Mouse (Mus musculus) testis, adult 2 months (tissue): Measurements from ENCODE around the gene Bri3bp. TPM values are rescaled to one million over a fixed set of nuclear protein-coding genes. Genes with fewer than 3 reads are reported as not detected.

Experiments used
- H3K27ac ChIP-seq: fragments of 200-500 bp; 2 replicates; pipeline ENCODE4 v1.5.1; 2012; ENCODE audit warnings: low read depth, low read length; ENCODE audit not compliant: control insufficient read depth, insufficient read depth
- H3K27me3 ChIP-seq: fragments of 200-500 bp; 2 replicates; pipeline ENCODE4 v1.6.1; 2012; ENCODE audit warnings: mild to moderate bottlenecking, low read length, moderate library complexity; ENCODE audit not compliant: control insufficient read depth, insufficient read depth
- H3K36me3 ChIP-seq: fragments of 200-500 bp; 2 replicates; pipeline ENCODE4 v1.6.1; 2012; ENCODE audit warnings: mild to moderate bottlenecking, low read length; ENCODE audit not compliant: control insufficient read depth, insufficient read depth
- H3K4me1 ChIP-seq: fragments of 200-500 bp; 2 replicates; pipeline ENCODE4 v1.6.1; 2012; ENCODE audit warnings: low read length; ENCODE audit not compliant: control insufficient read depth, insufficient read depth
- H3K4me3 ChIP-seq: fragments of 200-500 bp; 2 replicates; pipeline ENCODE4 v1.5.1; 2012; ENCODE audit warnings: low read depth, mild to moderate bottlenecking, low read length, moderate library complexity, mixed read lengths; ENCODE audit not compliant: control insufficient read depth
- CTCF ChIP-seq: fragments of 200-500 bp; IDR thresholded peaks from 2 replicates; pipeline ENCODE4 v1.5.1; 2012; ENCODE audit warnings: low read depth, mild to moderate bottlenecking, inconsistent platforms, low read length, moderate library complexity; ENCODE audit not compliant: control insufficient read depth, insufficient read depth, insufficient replicate concordance
- POLR2A ChIP-seq: fragments of 200-500 bp; IDR thresholded peaks from 2 replicates; pipeline ENCODE4 v1.6.1; 2012; ENCODE audit warnings: low read depth, mild to moderate bottlenecking, inconsistent platforms, low read length, moderate library complexity; ENCODE audit not compliant: control insufficient read depth
- polyA plus RNA-seq: library from polyadenylated mRNA; depleted of rRNA; stranded (reverse); fragments of >200 nt; gene quantifications from 2 replicates; pipeline ENCODE4 v1.2.3, GENCODE M21; 2012

Gene Bri3bp
- polyA plus RNA-seq, 1 experiment: 41.4 TPM

DNA sequence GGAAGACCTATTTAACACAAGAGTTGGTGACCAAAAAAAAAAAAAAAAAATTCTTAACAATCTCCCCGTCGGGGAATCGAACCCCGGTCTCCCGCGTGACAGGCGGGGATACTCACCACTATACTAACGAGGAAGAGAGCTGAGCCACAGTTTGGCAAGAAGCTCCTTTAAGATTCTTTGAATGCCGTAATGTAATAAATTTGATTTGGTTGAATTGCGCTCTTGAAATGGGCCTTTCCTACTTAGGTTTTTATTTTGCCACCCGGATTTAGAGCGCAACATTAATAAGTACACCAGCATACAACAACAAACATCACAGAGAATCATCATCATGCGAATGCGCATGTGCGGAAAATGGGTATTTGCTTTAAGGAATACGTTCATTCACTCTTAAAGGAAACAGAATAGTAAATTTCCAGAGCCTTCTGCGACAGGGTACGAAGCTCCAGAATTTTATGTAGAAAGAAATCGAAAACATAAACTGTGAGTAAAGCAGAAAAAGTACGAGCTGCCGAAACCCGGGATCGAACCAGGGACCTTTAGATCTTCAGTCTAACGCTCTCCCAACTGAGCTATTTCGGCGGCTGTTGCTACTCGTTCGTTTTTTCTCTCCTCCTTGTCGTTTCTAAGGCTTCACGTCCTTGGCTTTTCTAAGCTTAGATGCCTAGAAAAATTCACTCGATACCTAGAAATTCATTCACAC lies 35.7 kb upstream of the Bri3bp start:
- peaks cover 38% of the 10 kb centered on the region for H3K4me1 ChIP-seq
- TF ChIP-seq POLR2A (no peak), CTCF (no peak)
- peak overlapping the region; percentile 51 for H3K27ac ChIP-seq
- H3K27me3 ChIP-seq: peaks cover 2% of the 10 kb centered on the region; the same call in 1 of the 2 replicates
- H3K4me3 ChIP-seq: peak overlapping the region; percentile 63
- no peaks in the 10 kb centered on the region for H3K36me3 ChIP-seq

GRCm38 (mm10) chr5:125406322-125407016 lies 34.9 kb upstream of the Bri3bp start:
- H3K4me1 ChIP-seq: peaks cover 38% of the 10 kb centered on the region

DNA sequence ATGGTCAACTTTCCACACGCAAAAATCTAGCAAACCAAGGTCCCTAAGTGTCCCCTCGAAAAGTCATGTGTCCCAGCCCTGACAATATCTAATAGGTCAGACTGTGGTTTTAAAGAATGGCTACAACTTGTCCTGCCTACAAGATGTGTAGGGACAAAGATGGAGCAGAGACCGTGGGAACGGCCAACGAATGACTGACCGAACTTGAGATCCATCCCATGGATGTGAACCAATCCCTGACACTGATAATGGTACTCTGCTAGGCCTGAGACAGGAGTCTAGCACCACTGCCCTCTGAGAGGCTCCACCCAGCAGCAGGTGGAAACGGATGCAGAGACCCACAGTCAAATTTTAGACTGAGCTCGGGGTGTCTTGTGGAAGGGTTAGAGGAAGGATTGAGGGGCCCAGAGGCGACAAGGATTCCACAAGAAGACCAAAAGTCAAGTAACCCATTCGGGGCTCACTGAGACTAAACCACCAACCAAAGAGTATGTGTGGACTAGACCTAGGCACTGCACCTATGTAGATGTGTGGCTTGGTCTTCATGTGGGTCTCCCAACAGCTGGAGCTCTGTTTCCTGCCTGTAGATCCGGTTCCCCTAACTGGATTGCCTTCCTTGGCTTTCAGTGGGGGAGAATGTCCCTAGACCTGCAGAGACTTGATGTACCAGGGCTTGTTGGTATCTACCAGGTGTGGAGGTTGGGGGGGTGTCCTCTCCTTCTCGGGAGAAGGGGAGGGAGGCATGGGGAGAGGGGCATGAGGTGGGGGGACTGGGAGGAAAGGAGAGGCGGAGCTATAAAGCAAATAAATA lies 34.1 kb upstream of the Bri3bp start:
- H3K27ac ChIP-seq: no peak overlapping the region
- peaks cover 2% of the 10 kb centered on the region; the same call in 1 of the 2 replicates for H3K27me3 ChIP-seq
- no peak overlapping the region for H3K4me3 ChIP-seq
- peaks cover 36% of the 10 kb centered on the region for H3K4me1 ChIP-seq
- no peak for TF ChIP-seq CTCF
- TF ChIP-seq POLR2A: no peak
- no peaks in the 10 kb centered on the region for H3K36me3 ChIP-seq

More at GRCm38 (mm10) chr5:125406322-125407016, 34.9 kb upstream of the Bri3bp start:
- H3K4me3 ChIP-seq: peak overlapping the region; percentile 47
- H3K27me3 ChIP-seq: peaks cover 2% of the 10 kb centered on the region; the same call in 1 of the 2 replicates
- H3K27ac ChIP-seq: peak overlapping the region; percentile 51
- H3K36me3 ChIP-seq: no peaks in the 10 kb centered on the region
- no peak for TF ChIP-seq CTCF
- no peak for TF ChIP-seq POLR2A

GRCm38 (mm10) chr5:125407910-125408575 lies 33.3 kb upstream of the Bri3bp start:
- no peak for TF ChIP-seq CTCF
- TF ChIP-seq POLR2A: no peak
- H3K27me3 ChIP-seq: 0 out of 2 replicates have a peak, but pooled peaks cover 2% of the 10 kb centered on the region
- no peak overlapping the region for H3K27ac ChIP-seq
- H3K4me3 ChIP-seq: no peak overlapping the region
- no peaks in the 10 kb centered on the region for H3K36me3 ChIP-seq
- peaks cover 31% of the 10 kb centered on the region for H3K4me1 ChIP-seq

GRCm38 (mm10) chr5:125408842-125409241 lies 32.5 kb upstream of the Bri3bp start:
- peaks cover 28% of the 10 kb centered on the region for H3K4me1 ChIP-seq
- peak overlapping the region; percentile 41; the same call in 1 of the 2 replicates for H3K4me3 ChIP-seq
- no peak overlapping the region for H3K27ac ChIP-seq
- TF ChIP-seq CTCF: no peak
- no peaks in the 10 kb centered on the region for H3K36me3 ChIP-seq
- H3K27me3 ChIP-seq: 0 out of 2 replicates have a peak, but pooled peaks cover 2% of the 10 kb centered on the region

DNA sequence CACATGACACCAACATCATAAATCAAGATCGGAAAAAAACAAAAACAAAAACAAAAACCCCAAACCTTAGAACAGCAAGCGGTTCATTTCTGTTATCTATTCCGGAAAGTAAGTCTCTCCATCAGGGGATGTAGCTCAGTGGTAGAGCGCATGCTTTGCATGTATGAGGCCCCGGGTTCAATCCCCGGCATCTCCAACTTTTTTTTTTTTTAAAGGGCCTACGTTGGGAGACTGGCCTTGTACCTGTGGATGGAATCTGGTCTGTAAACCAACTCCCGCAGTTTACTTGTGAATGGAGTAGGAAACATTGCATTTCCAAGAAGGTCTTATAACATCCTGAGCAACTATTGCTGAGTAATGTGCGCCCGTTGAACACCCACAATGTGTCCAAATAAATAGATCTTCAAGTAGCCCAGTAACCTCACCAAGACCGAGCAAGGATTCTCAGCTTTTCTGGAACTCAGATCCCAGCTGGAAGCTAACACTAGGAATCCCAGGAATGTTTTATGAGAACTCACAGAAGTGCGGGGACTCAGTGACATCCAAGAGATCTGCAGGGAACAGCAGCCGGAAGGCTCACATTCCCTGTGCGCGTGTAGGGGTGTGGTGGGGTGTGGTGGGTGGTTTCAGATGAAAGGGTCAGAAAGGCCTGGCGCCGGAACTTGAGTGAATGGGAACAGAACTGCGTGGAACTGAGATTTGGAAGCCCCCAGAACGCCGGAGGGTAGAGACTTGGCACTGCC lies 31.8 kb upstream of the Bri3bp start:
- H3K4me1 ChIP-seq: peaks cover 24% of the 10 kb centered on the region
- no peak overlapping the region for H3K27ac ChIP-seq
- TF ChIP-seq CTCF: no peak
- no peak for TF ChIP-seq POLR2A
- peak overlapping the region; percentile 41; the same call in 1 of the 2 replicates for H3K4me3 ChIP-seq
- H3K36me3 ChIP-seq: no peaks in the 10 kb centered on the region
- H3K27me3 ChIP-seq: 0 out of 2 replicates have a peak, but pooled peaks cover 2% of the 10 kb centered on the region
